Mouse (Mus musculus) hindbrain, embryonic 11.5 days (tissue): ENCODE measurements around the gene Kmt2c. TPM values are rescaled to one million over a fixed set of nuclear protein-coding genes. Genes with fewer than 3 reads are reported as not detected.

Source experiments
- polyA plus RNA-seq: library from polyadenylated mRNA; unstranded; fragments of >200 nt; fragmentation: Nextera tagmentation; extraction: Ambion mirVana; gene quantifications from 2 replicates; pipeline ENCODE4 v1.2.1, GENCODE M21; 2014

Kmt2c gene
- polyA plus RNA-seq, 1 experiment from 2014 or later, result 31.6 TPM

Other genes starting within 250 kb of the Kmt2c start
- not detected in 2 replicates for gene Cct8l1, start 17.3 kb upstream of the Kmt2c start, polyA plus RNA-seq
- gene Xrcc2, start 207.0 kb upstream of the Kmt2c start, polyA plus RNA-seq, result 7.9 and 10.2 TPM in 2 replicates